Mouse (Mus musculus) embryonic facial prominence, embryonic 11.5 days (tissue): ENCODE measurements around the gene Eif5a. TPM values are rescaled to one million over a fixed set of nuclear protein-coding genes. Genes with fewer than 3 reads are reported as not detected.

Source experiments
- ATAC-seq: fragments of 200-750 bp; cut with Nextera tagmentation; replicated peaks from 2 replicates; pipeline ENCODE4 v1.8.0; 2017; ENCODE audit warnings: low read depth; ENCODE audit not compliant: insufficient number of reproducible peaks, low FRiP score, low TSS enrichment
- DNase-seq: peaks from one replicate; pipeline ENCODE4 v3.0.0-alpha.2; 2015; ENCODE audit warnings: low spot score
- H3K27ac ChIP-seq: fragments of 300-500 bp; sonication (generic); replicated peaks from 2 replicates; pipeline ENCODE4 v1.5.1; 2014; ENCODE audit warnings: mild to moderate bottlenecking, low read depth, low read length, control low read depth
- H3K27me3 ChIP-seq: fragments of 300-500 bp; sonication (generic); 2 replicates; pipeline ENCODE4 v1.6.1; 2014; ENCODE audit warnings: mild to moderate bottlenecking, low read length, moderate library complexity, mixed read lengths; ENCODE audit not compliant: control insufficient read depth, insufficient read depth
- H3K36me3 ChIP-seq: fragments of 300-500 bp; sonication (generic); replicated peaks from 2 replicates; pipeline ENCODE4 v1.6.1; 2014; ENCODE audit warnings: low read depth, mild to moderate bottlenecking, low read length, moderate library complexity, mixed read lengths; ENCODE audit not compliant: control insufficient read depth, insufficient read depth
- H3K4me1 ChIP-seq: fragments of 300-500 bp; sonication (generic); 2 replicates; pipeline ENCODE4 v1.6.1; 2014; ENCODE audit warnings: low read length, mixed read lengths; ENCODE audit not compliant: control insufficient read depth, insufficient read depth
- H3K4me2 ChIP-seq: fragments of 300-500 bp; sonication (generic); 2 replicates; pipeline ENCODE4 v1.6.1; 2014; ENCODE audit warnings: low read depth, mild to moderate bottlenecking, control low read depth, low read length, moderate library complexity
- H3K4me3 ChIP-seq: fragments of 300-500 bp; sonication (generic); 2 replicates; pipeline ENCODE4 v1.5.1; 2014; ENCODE audit warnings: low read depth, low read length, control low read depth
- H3K9ac ChIP-seq: fragments of 300-500 bp; sonication (generic); replicated peaks from 2 replicates; pipeline ENCODE4 v1.6.1; 2014; ENCODE audit warnings: mild to moderate bottlenecking, control low read depth, low read length
- H3K9me3 ChIP-seq: fragments of 300-500 bp; sonication (generic); replicated peaks from 2 replicates; pipeline ENCODE4 v1.6.1; 2016; ENCODE audit warnings: mild to moderate bottlenecking, low read length, inconsistent platforms, mixed read lengths; ENCODE audit not compliant: control insufficient read depth
- WGBS: fragments of 180-500 bp; shearing (Covaris S2); extraction: QIAGEN DNeasy Blood & Tissue Kit; methylation state at CpG from one replicate; pipeline ENCODE4 v1.1.7; 2014; 5-methylcytosine and 5-hydroxymethylcytosine counted together
- polyA plus RNA-seq: library from polyadenylated mRNA; unstranded; fragments of >200 nt; fragmentation: Nextera tagmentation; extraction: Ambion mirVana; gene quantifications from 2 replicates; pipeline ENCODE4 v1.2.1, GENCODE M21; 2014

Eif5a gene
- polyA plus RNA-seq, 1 experiment from 2014 or later = 2,030 TPM

GRCm38 (mm10) chr11:69939181-69939580, 17.4 kb upstream of the Eif5a start:
- 0 out of 2 replicates have a peak, but pooled peaks cover 2% of the 10 kb centered on the region for H3K27me3 ChIP-seq
- H3K27ac ChIP-seq = no peak overlapping the region
- ATAC-seq (no peak), DNase-seq (no peak)
- H3K4me1 ChIP-seq = peaks cover 6% of the 10 kb centered on the region
- no peaks in the 10 kb centered on the region for H3K9me3 ChIP-seq
- 74% methylated on average over 5 of the region's 5 CpGs for WGBS
- no peak overlapping the region for H3K4me2 ChIP-seq
- H3K4me3 ChIP-seq = no peak overlapping the region
- peaks cover 2% of the 10 kb centered on the region for H3K36me3 ChIP-seq
- H3K9ac ChIP-seq = no peak overlapping the region

DNA sequence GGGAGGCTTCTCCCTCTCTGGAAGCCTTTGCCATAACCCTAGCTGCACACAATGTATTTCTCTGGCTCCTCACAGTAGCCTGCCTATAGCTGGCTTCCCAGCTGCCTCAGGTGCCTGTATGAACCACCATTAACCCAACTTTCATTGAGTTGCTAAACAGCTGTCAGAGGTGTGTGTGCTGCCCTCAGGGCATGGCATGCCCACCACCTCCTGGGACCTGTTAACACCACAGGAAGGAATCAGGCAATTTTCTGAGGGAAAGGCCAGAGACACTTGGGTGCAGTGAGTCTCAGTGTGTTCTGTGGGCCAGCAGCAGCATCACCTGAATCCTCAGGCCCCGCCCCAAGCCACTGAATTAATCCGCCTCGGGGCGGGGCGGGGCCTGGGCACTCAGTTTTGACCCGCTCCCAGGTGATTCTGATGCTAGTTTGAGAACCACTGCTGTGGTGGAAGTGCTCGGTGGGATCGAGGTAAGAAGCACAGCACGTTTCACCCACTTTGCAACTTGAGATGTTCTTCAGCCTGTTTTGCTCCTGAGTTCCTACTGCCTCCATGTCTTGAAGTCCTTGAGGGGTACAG, 16.7 kb upstream of the Eif5a start:
- Histone ChIP-seq H3K4me1 (peaks cover 6% of the 10 kb centered on the region), H3K4me2 (no peak overlapping the region), H3K9me3 (no peaks in the 10 kb centered on the region), H3K36me3 (no peaks in the 10 kb centered on the region), H3K9ac (no peak overlapping the region; the same call in 1 of the 2 replicates), H3K4me3 (no peak overlapping the region), H3K27ac (no peak overlapping the region), H3K27me3 (0 out of 2 replicates have a peak, but pooled peaks cover 2% of the 10 kb centered on the region)
- 16% methylated on average over 9 of the region's 9 CpGs for WGBS
- ATAC-seq = no peak
- DNase-seq = no peak

- 62% methylated on average over 5 of the region's 5 CpGs for whole genome bisulfite sequencing
- Histone ChIP-seq H3K9ac (no peak overlapping the region; the same call in 1 of the 2 replicates), H3K4me3 (no peak overlapping the region), H3K27ac (no peak overlapping the region), H3K36me3 (no peaks in the 10 kb centered on the region), H3K4me1 (peaks cover 6% of the 10 kb centered on the region), H3K27me3 (0 out of 2 replicates have a peak, but pooled peaks cover 2% of the 10 kb centered on the region), H3K4me2 (no peak overlapping the region), H3K9me3 (no peaks in the 10 kb centered on the region)
- DNase-seq (no peak), ATAC-seq (no peak)
Observed at GRCm38 (mm10) chr11:69937834-69938233, 16.1 kb upstream of the Eif5a start.

- Histone ChIP-seq H3K4me1 (peaks cover 6% of the 10 kb centered on the region), H3K4me3 (no peak overlapping the region)
Observed at GRCm38 (mm10) chr11:69937385-69937784, 15.6 kb upstream of the Eif5a start.

DNA sequence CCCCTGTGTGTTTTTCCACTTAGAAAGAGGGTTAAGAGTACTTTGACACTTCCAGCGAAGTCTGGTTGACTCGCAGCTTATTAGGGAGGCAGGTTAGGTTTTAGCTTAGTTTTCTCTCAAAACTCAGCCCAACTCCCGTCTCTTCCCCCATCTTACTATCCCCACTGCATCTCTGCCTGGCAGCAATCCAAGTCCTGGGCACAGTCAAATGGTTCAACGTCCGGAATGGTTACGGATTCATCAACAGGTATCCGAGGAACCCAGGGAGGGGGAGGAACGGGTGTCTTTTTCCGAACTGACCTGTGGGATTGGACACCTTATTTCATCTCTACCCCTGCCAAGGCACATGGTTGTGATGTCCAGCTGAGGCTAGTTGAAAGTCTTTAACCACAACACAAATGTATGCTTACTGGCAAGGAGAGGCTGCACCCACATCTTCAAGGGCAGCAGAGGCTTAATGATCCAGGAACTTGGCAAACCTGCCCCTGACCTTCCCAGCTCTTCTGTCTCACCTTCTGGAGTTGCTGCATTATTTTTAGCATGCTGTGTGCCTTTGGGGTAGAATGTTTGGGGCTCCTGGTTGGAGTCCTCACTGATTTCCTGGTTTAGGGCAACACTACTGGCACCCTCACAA, 15.1 kb upstream of the Eif5a start:
- no peak overlapping the region for H3K27ac ChIP-seq
- WGBS = 47% methylated on average over 9 of the region's 9 CpGs
- no peaks in the 10 kb centered on the region for H3K36me3 ChIP-seq
- H3K4me1 ChIP-seq = peaks cover 6% of the 10 kb centered on the region
- H3K4me3 ChIP-seq = peak overlapping the region; percentile 58
- H3K4me2 ChIP-seq = peak overlapping the region; percentile 100
- ATAC-seq (no peak), DNase-seq (no peak)
- no peak overlapping the region for H3K9ac ChIP-seq
- H3K9me3 ChIP-seq = no peaks in the 10 kb centered on the region
- H3K27me3 ChIP-seq = 0 out of 2 replicates have a peak, but pooled peaks cover 2% of the 10 kb centered on the region

More at GRCm38 (mm10) chr11:69937385-69937784, 15.6 kb upstream of the Eif5a start:
- Histone ChIP-seq H3K9ac (no peak overlapping the region), H3K27ac (no peak overlapping the region), H3K9me3 (no peaks in the 10 kb centered on the region), H3K27me3 (0 out of 2 replicates have a peak, but pooled peaks cover 2% of the 10 kb centered on the region), H3K36me3 (no peaks in the 10 kb centered on the region), H3K4me2 (no peak overlapping the region)
- DNase-seq (no peak), ATAC-seq (no peak)
- WGBS = 34% methylated on average over 4 of the region's 4 CpGs

DNA sequence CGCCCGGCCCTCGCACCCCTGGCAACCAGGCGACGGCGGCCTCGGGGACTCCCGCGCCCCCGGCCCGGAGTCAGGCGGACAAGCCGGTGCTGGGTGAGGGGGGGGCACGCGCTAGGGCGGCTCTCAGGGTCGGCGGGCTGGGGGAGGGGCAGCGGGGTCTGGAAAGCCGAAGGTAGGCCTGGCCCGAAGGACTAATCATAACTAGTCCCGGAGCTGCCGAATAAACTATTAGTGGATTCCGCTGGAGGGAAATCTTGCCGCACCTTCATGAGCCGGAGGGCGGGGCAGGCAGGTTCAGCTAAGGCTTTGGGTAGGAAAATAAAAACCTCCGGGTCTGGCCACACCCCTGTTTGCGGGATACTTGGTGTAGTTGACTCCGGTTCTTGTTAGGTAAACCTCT, 14.4 kb upstream of the Eif5a start:
- Histone ChIP-seq H3K9ac (peak overlapping the region; percentile 70), H3K4me3 (peak overlapping the region; percentile 58), H3K27me3 (0 out of 2 replicates have a peak, but pooled peaks cover 2% of the 10 kb centered on the region), H3K27ac (no peak overlapping the region; the same call in 1 of the 2 replicates), H3K36me3 (no peaks in the 10 kb centered on the region), H3K4me2 (peak overlapping the region; percentile 100), H3K9me3 (no peaks in the 10 kb centered on the region), H3K4me1 (peaks cover 6% of the 10 kb centered on the region)
- no peak; the same call in 1 of the 2 replicates for ATAC-seq
- WGBS = 2% methylated on average over 30 of the region's 30 CpGs
- peak; percentile 37 for DNase-seq

DNA sequence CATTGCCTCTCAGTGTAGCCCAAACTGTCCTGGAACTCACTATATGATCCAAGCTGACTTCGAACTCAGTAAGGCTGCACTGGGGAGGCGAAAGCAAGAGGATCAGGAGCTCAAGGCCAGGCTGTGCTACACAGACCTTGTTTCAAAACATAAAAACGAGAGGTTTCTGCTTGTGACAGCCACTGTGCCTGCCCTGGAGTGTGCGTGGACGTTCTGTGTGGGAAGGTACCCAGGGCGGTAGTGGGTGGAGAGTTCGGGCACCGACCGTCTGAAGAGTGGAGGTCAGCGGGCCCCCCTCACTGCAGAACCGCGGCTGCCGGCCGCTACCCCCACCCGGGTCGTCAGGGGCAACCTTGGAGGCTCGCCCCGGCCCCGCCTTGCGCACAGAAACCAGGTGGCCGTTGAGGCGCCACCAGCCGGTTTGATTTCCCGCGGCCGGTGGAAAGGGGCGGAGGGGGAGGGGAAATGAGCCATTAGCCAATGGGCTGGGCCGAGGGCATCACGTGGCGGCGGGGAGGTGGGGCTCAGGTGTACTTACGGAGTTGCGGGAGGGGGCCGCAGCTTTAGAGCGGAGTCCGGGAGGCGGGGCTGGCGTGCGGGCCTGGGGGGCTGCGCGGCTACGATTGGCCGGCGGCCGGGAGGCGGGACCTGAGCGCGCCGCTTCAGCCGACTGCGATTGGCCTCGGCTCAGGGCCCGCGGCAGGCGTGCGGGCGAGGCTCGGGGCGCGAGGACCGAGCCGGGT, 13.6 kb upstream of the Eif5a start, which contains the start of gene Ybx2:
Gene Ybx2, plus strand, starts transcription at position 660 of the 743 bp plus-strand sequence.
- peak; percentile 96 for DNase-seq
- Histone ChIP-seq H3K36me3 (no peaks in the 10 kb centered on the region), H3K27me3 (0 out of 2 replicates have a peak, but pooled peaks cover 2% of the 10 kb centered on the region), H3K4me3 (peak within 1 kb of the TSS; percentile 58), H3K9ac (peak within 1 kb of the TSS; percentile 70), H3K4me2 (peak within 1 kb of the TSS; percentile 100), H3K27ac (no peak within 1 kb of the TSS; the same call in 1 of the 2 replicates), H3K9me3 (no peaks in the 10 kb centered on the region), H3K4me1 (peaks cover 6% of the 10 kb centered on the region)
- 1% methylated on average over 52 of the region's 62 CpGs for WGBS
- ATAC-seq = peak; percentile 87
